Mouse (Mus musculus): ENCODE data around the gene Gjc3. TPM values are rescaled to one million over a fixed set of nuclear protein-coding genes. Genes with fewer than 3 reads are reported as not detected.
A peak's percentile ranks its signal among the peaks of the same experiment; 100 is the strongest.

Gene Gjc3
- polyA plus RNA-seq, 1 experiment = 0.05 TPM

- WGBS = 56% methylated on average over 2 of the region's 2 CpGs
- Histone ChIP-seq H3K4me1 (ENCODE audit: control insufficient read depth, insufficient read depth, low read length) (0 out of 2 replicates have a peak, but pooled peaks cover under 1% of the 10 kb centered on the region), H3K36me3 (ENCODE audit: control insufficient read depth, insufficient read depth, low read length) (no peaks in the 10 kb centered on the region), H3K27me3 (replicated peaks; ENCODE audit: control insufficient read depth, insufficient read depth, low read length) (no peaks in the 10 kb centered on the region), H3K4me3 (ENCODE audit: insufficient read depth, low read depth, low read length) (no peak within 1 kb of the TSS), H3K27ac (ENCODE audit: insufficient read depth, low read depth, low read length) (no peak within 1 kb of the TSS; the same call in 1 of the 2 replicates)
- DNase-seq = peak; percentile 7
- TF ChIP-seq POLR2A (IDR thresholded peaks at IDR 0.05; ENCODE audit: low read depth, low read length) (no peak), CTCF (conservative IDR thresholded peaks at IDR 0.05; ENCODE audit: insufficient read depth, insufficient read length, low read depth, low read length) (no peak)
These were observed 41.4 kb downstream of the Gjc3 start, which contains the start of gene Cyp3a13 for GRCm38 (mm10) chr5:137921532-137921931. Gene Cyp3a13 (minus strand): TSS chr5:137921619.

- Histone ChIP-seq H3K4me1 (ENCODE audit: control insufficient read depth, insufficient read depth, low read length) (peaks cover 8% of the 10 kb centered on the region; the same call in 1 of the 2 replicates), H3K27me3 (replicated peaks; ENCODE audit: control insufficient read depth, insufficient read depth, low read length) (no peaks in the 10 kb centered on the region), H3K36me3 (ENCODE audit: control insufficient read depth, insufficient read depth, low read length) (no peaks in the 10 kb centered on the region), H3K27ac (ENCODE audit: insufficient read depth, low read depth, low read length) (peak overlapping the region; percentile 78), H3K4me3 (ENCODE audit: insufficient read depth, low read depth, low read length) (no peak overlapping the region)
- WGBS = 30% methylated on average over 6 of the region's 6 CpGs
- TF ChIP-seq POLR2A (IDR thresholded peaks at IDR 0.05; ENCODE audit: low read depth, low read length) (no peak), CTCF (conservative IDR thresholded peaks at IDR 0.05; ENCODE audit: insufficient read depth, insufficient read length, low read depth, low read length) (no peak)
- peak; percentile 92 for DNase-seq
These were observed 47.3 kb downstream of the Gjc3 start for GRCm38 (mm10) chr5:137915550-137915949.

GRCm38 (mm10) chr5:137914508-137914907 lies 48.4 kb downstream of the Gjc3 start:
- DNase-seq = no peak
- H3K36me3 ChIP-seq (ENCODE audit: control insufficient read depth, insufficient read depth, low read length) = no peaks in the 10 kb centered on the region
- TF ChIP-seq POLR2A (IDR thresholded peaks at IDR 0.05; ENCODE audit: low read depth, low read length) (no peak), CTCF (conservative IDR thresholded peaks at IDR 0.05; ENCODE audit: insufficient read depth, insufficient read length, low read depth, low read length) (no peak)
- H3K4me3 ChIP-seq (ENCODE audit: insufficient read depth, low read depth, low read length) = no peak overlapping the region
- H3K4me1 ChIP-seq (ENCODE audit: control insufficient read depth, insufficient read depth, low read length) = peaks cover 8% of the 10 kb centered on the region; the same call in 1 of the 2 replicates
- H3K27ac ChIP-seq (ENCODE audit: insufficient read depth, low read depth, low read length) = no peak overlapping the region
- no peaks in the 10 kb centered on the region for H3K27me3 ChIP-seq (replicated peaks; ENCODE audit: control insufficient read depth, insufficient read depth, low read length)

- Histone ChIP-seq H3K27ac (ENCODE audit: insufficient read depth, low read depth, low read length) (no peak overlapping the region), H3K27me3 (replicated peaks; ENCODE audit: control insufficient read depth, insufficient read depth, low read length) (no peaks in the 10 kb centered on the region), H3K4me1 (ENCODE audit: control insufficient read depth, insufficient read depth, low read length) (no peaks in the 10 kb centered on the region), H3K36me3 (ENCODE audit: control insufficient read depth, insufficient read depth, low read length) (no peaks in the 10 kb centered on the region), H3K4me3 (ENCODE audit: insufficient read depth, low read depth, low read length) (no peak overlapping the region)
- WGBS = 91% methylated on average over 3 of the region's 3 CpGs
- TF ChIP-seq POLR2A (IDR thresholded peaks at IDR 0.05; ENCODE audit: low read depth, low read length) = no peak
- TF ChIP-seq CTCF (conservative IDR thresholded peaks at IDR 0.05; ENCODE audit: insufficient read depth, insufficient read length, low read depth, low read length) = no peak
- no peak for DNase-seq
These were observed 53.2 kb downstream of the Gjc3 start for GRCm38 (mm10) chr5:137909564-137910262.

Other genes with a start within 250 kb of the Gjc3 start
- 3.1 and 4.1 TPM in 2 replicates for gene Nyap1, start 221.5 kb downstream of the Gjc3 start, polyA plus RNA-seq (2012; rRNA removed)
- 71.2 and 78.4 TPM in 2 replicates for gene Tsc22d4, start 217.4 kb downstream of the Gjc3 start, polyA plus RNA-seq (2012; rRNA removed)
- gene Ppp1r35, start 184.2 kb downstream of the Gjc3 start, polyA plus RNA-seq (2012; rRNA removed) = 30.6 and 36.6 TPM in 2 replicates
- 41.0 and 42.9 TPM in 2 replicates for gene Mepce, start 175.4 kb downstream of the Gjc3 start, polyA plus RNA-seq (2012; rRNA removed)
- gene Zcwpw1, start 175.3 kb downstream of the Gjc3 start, polyA plus RNA-seq (2012; rRNA removed) = 1.6 and 2.5 TPM in 2 replicates
- gene Pilra, start 126.8 kb downstream of the Gjc3 start, polyA plus RNA-seq (2012; rRNA removed) = 1.5 and 2.5 TPM in 2 replicates
- 1.3 and 1.5 TPM in 2 replicates for gene Pilrb1, start 105.0 kb downstream of the Gjc3 start, polyA plus RNA-seq (2012; rRNA removed)
- 1.3 and 2.3 TPM in 2 replicates for gene Pilrb2, start 91.3 kb downstream of the Gjc3 start, polyA plus RNA-seq (2012; rRNA removed)
- 0.22 and 0.31 TPM in 2 replicates for gene Cyp3a13, start 41.5 kb downstream of the Gjc3 start, polyA plus RNA-seq (2012; rRNA removed)
- gene Azgp1, start 18.4 kb upstream of the Gjc3 start, polyA plus RNA-seq (2012; rRNA removed) = 5.1 and 5.3 TPM in 2 replicates
- not detected in 2 replicates for gene Smok3a, start 58.2 kb upstream of the Gjc3 start, polyA plus RNA-seq (2012; rRNA removed)
- gene Smok3b, start 58.3 kb upstream of the Gjc3 start, polyA plus RNA-seq (2012; rRNA removed) = not detected in 2 replicates
- gene Smok3c, start 90.1 kb upstream of the Gjc3 start, polyA plus RNA-seq (2012; rRNA removed) = not detected in 2 replicates
- 8.3 and 10.2 TPM in 2 replicates for gene Zkscan1, start 122.0 kb upstream of the Gjc3 start, polyA plus RNA-seq (2012; rRNA removed)
- gene Zscan21, start 153.8 kb upstream of the Gjc3 start, polyA plus RNA-seq (2012; rRNA removed) = 9.8 and 10.9 TPM in 2 replicates
- 3.4 and 4.4 TPM in 2 replicates for gene Zfp113, start 192.6 kb upstream of the Gjc3 start, polyA plus RNA-seq (2012; rRNA removed)
- 141 and 144 TPM in 2 replicates for gene Cops6, start 198.0 kb upstream of the Gjc3 start, polyA plus RNA-seq (2012; rRNA removed)
- gene Ap4m1, start 208.9 kb upstream of the Gjc3 start, polyA plus RNA-seq (2012; rRNA removed) = 22.9 and 23.6 TPM in 2 replicates
- 15.5 and 16.5 TPM in 2 replicates for gene Mcm7, start 209.3 kb upstream of the Gjc3 start, polyA plus RNA-seq (2012; rRNA removed)
- gene Taf6, start 224.4 kb upstream of the Gjc3 start, polyA plus RNA-seq (2012; rRNA removed) = 52.6 and 56.3 TPM in 2 replicates
- 4.2 and 5.7 TPM in 2 replicates for gene Cnpy4, start 224.4 kb upstream of the Gjc3 start, polyA plus RNA-seq (2012; rRNA removed)
- gene Mblac1, start 231.2 kb upstream of the Gjc3 start, polyA plus RNA-seq (2012; rRNA removed) = 3.6 and 4.4 TPM in 2 replicates